Mouse (Mus musculus): ENCODE results near the gene Mdfi. TPM values are rescaled to one million over a fixed set of nuclear protein-coding genes. Genes with fewer than 3 reads are reported as not detected.
"Not testable (repeated sequence)": the region's sequence is repeated elsewhere in the genome, so short reads cannot be mapped to it uniquely, and the experiment has no call there.

Mdfi gene
- polyA plus RNA-seq (2017; shearing (Covaris generic)), result not detected

- ATAC-seq, result no peak
These were observed at the start of gene Mdfi for GRCm38 (mm10) chr17:47834482-47834767. Gene Mdfi, minus strand, starts transcription at chr17:47834691.

- peak; percentile 58 for ATAC-seq
These were observed 48.6 kb upstream of the Mdfi start for GRCm38 (mm10) chr17:47883099-47883498.

GRCm38 (mm10) chr17:47881330-47881729 is 46.8 kb upstream of the Mdfi start:
- no peak for ATAC-seq

GRCm38 (mm10) chr17:47879207-47879606 is 44.7 kb upstream of the Mdfi start:
- no peak for ATAC-seq

- ATAC-seq, result no peak
These were observed 44.0 kb upstream of the Mdfi start for GRCm38 (mm10) chr17:47878378-47879089.

GRCm38 (mm10) chr17:47877715-47878377 is 43.4 kb upstream of the Mdfi start:
- ATAC-seq, result no peak

GRCm38 (mm10) chr17:47876776-47877714 is 42.6 kb upstream of the Mdfi start:
- no peak for ATAC-seq

- ATAC-seq, result peak; percentile 94
These were observed 38.9 kb upstream of the Mdfi start for GRCm38 (mm10) chr17:47873341-47873791.

- ATAC-seq, result no peak
These were observed 38.0 kb upstream of the Mdfi start for GRCm38 (mm10) chr17:47872311-47873011.

- ATAC-seq, result no peak
These were observed 35.4 kb upstream of the Mdfi start for GRCm38 (mm10) chr17:47869874-47870273.

- no peak for ATAC-seq
These were observed 31.5 kb upstream of the Mdfi start for GRCm38 (mm10) chr17:47866037-47866436.

- ATAC-seq, result peak; percentile 91
These were observed 30.0 kb upstream of the Mdfi start for GRCm38 (mm10) chr17:47864496-47864895.

GRCm38 (mm10) chr17:47863437-47863836 is 28.9 kb upstream of the Mdfi start:
- ATAC-seq, result no peak

GRCm38 (mm10) chr17:47863023-47863422 is 28.5 kb upstream of the Mdfi start:
- no peak for ATAC-seq

GRCm38 (mm10) chr17:47855544-47855943 is 21.1 kb upstream of the Mdfi start:
- ATAC-seq, result no peak

GRCm38 (mm10) chr17:47854908-47855307 is 20.4 kb upstream of the Mdfi start:
- ATAC-seq, result peak; percentile 77

GRCm38 (mm10) chr17:47853760-47854159 is 19.3 kb upstream of the Mdfi start:
- no peak for ATAC-seq

- no peak for ATAC-seq
These were observed 18.8 kb upstream of the Mdfi start for GRCm38 (mm10) chr17:47853336-47853735.

GRCm38 (mm10) chr17:47851798-47852360 is 17.4 kb upstream of the Mdfi start:
- ATAC-seq, result not testable (repeated sequence)

- no peak for ATAC-seq
These were observed 16.3 kb upstream of the Mdfi start for GRCm38 (mm10) chr17:47850639-47851314.

- ATAC-seq, result no peak
These were observed 15.5 kb upstream of the Mdfi start for GRCm38 (mm10) chr17:47850035-47850434.

GRCm38 (mm10) chr17:47847985-47848384 is 13.5 kb upstream of the Mdfi start:
- no peak for ATAC-seq

Data from inflammation-experienced regulatory T-cells, adult 6 months (primary cell).